Mouse (Mus musculus): ENCODE results near the gene Tenm3.

Gene Tenm3

GRCm38 (mm10) chr8:48522536-48523123 is 321.1 kb downstream of the Tenm3 start:
- DNase-seq (ENCODE audit: low read depth, low spot score): no peak

- no peak for DNase-seq (ENCODE audit: low read depth, low spot score)
Measured at GRCm38 (mm10) chr8:48522004-48522403, 321.7 kb downstream of the Tenm3 start.

- DNase-seq (ENCODE audit: low read depth, low spot score): no peak
Measured at GRCm38 (mm10) chr8:48517431-48517830, 326.3 kb downstream of the Tenm3 start.

GRCm38 (mm10) chr8:48514230-48514629 is 329.5 kb downstream of the Tenm3 start:
- DNase-seq (ENCODE audit: low read depth, low spot score): no peak

GRCm38 (mm10) chr8:48513801-48514200 is 329.9 kb downstream of the Tenm3 start:
- no peak for DNase-seq (ENCODE audit: low read depth, low spot score)

GRCm38 (mm10) chr8:48511546-48511945 is 332.2 kb downstream of the Tenm3 start:
- DNase-seq (ENCODE audit: low read depth, low spot score): no peak

GRCm38 (mm10) chr8:48511137-48511536 is 332.6 kb downstream of the Tenm3 start:
- DNase-seq (ENCODE audit: low read depth, low spot score): no peak

GRCm38 (mm10) chr8:48508641-48509599 is 334.8 kb downstream of the Tenm3 start:
- no peak for DNase-seq (ENCODE audit: low read depth, low spot score)

GRCm38 (mm10) chr8:48507719-48508501 is 335.8 kb downstream of the Tenm3 start:
- DNase-seq (ENCODE audit: low read depth, low spot score): no peak

- no peak for DNase-seq (ENCODE audit: low read depth, low spot score)
Measured at GRCm38 (mm10) chr8:48492491-48492890, 351.3 kb downstream of the Tenm3 start.

- DNase-seq (ENCODE audit: low read depth, low spot score): no peak
Measured at GRCm38 (mm10) chr8:48490635-48491165, 353.1 kb downstream of the Tenm3 start.

GRCm38 (mm10) chr8:48489936-48490634 is 353.7 kb downstream of the Tenm3 start:
- no peak for DNase-seq (ENCODE audit: low read depth, low spot score)

- no peak for DNase-seq (ENCODE audit: low read depth, low spot score)
Measured at GRCm38 (mm10) chr8:48489417-48489816, 354.3 kb downstream of the Tenm3 start.

- no peak for DNase-seq (ENCODE audit: low read depth, low spot score)
Measured at GRCm38 (mm10) chr8:48488809-48489208, 354.9 kb downstream of the Tenm3 start.

GRCm38 (mm10) chr8:48484143-48484542 is 359.6 kb downstream of the Tenm3 start:
- no peak for DNase-seq (ENCODE audit: low read depth, low spot score)

GRCm38 (mm10) chr8:48481709-48482671 is 361.8 kb downstream of the Tenm3 start:
- DNase-seq (ENCODE audit: low read depth, low spot score): peak; percentile 40

GRCm38 (mm10) chr8:48477371-48477935 is 366.3 kb downstream of the Tenm3 start:
- peak; percentile 59 for DNase-seq (ENCODE audit: low read depth, low spot score)

GRCm38 (mm10) chr8:48476896-48477295 is 366.9 kb downstream of the Tenm3 start:
- no peak for DNase-seq (ENCODE audit: low read depth, low spot score)

GRCm38 (mm10) chr8:48467633-48468032 is 376.1 kb downstream of the Tenm3 start:
- DNase-seq (ENCODE audit: low read depth, low spot score): no peak

- DNase-seq (ENCODE audit: low read depth, low spot score): peak; percentile 68
Measured at GRCm38 (mm10) chr8:48458373-48458772, 385.4 kb downstream of the Tenm3 start.
